Mouse (Mus musculus) liver, embryonic 14.5 days (tissue): Measurements from ENCODE around the gene Sema5a. TPM values are rescaled to one million over a fixed set of nuclear protein-coding genes. Genes with fewer than 3 reads are reported as not detected.

Source experiments
- ATAC-seq: fragments of 200-750 bp; cut with Nextera tagmentation; 2 replicates; pipeline ENCODE4 v1.8.0; 2017; ENCODE audit warnings: moderate number of reproducible peaks, mild to moderate bottlenecking, moderate library complexity; ENCODE audit not compliant: insufficient read depth
- DNase-seq, 3 experiments: peaks; one replicate each; pipeline ENCODE4 v3.0.0-alpha.2; 2012 to 2013; ENCODE audit warnings: low read depth in 3 of 3, low spot score in 3 of 3
- H3K27ac ChIP-seq: fragments of 300-500 bp; sonication (generic); 2 replicates; pipeline ENCODE4 v1.5.1; 2014; ENCODE audit warnings: moderate library complexity, mild to moderate bottlenecking, control low read depth, inconsistent platforms
- H3K27me3 ChIP-seq: fragments of 300-500 bp; sonication (generic); 2 replicates; pipeline ENCODE4 v1.6.1; 2014; ENCODE audit warnings: mild to moderate bottlenecking, low read length, moderate library complexity; ENCODE audit not compliant: control insufficient read depth, insufficient read depth
- H3K36me3 ChIP-seq: fragments of 300-500 bp; sonication (generic); replicated peaks from 2 replicates; pipeline ENCODE4 v1.6.1; 2014; ENCODE audit warnings: low read depth; ENCODE audit not compliant: control insufficient read depth, insufficient read depth
- H3K4me1 ChIP-seq, 2 experiments: fragments of 200-500 bp in 1 of 2; fragments of 300-500 bp in 1 of 2; sonication (generic) in 1 of 2; replicated peaks; 2 replicates each; pipeline ENCODE4 v1.6.1; 2012 to 2014; ENCODE audit warnings: antibody characterized with exemption in 1 of 2, inconsistent platforms in 1 of 2, low read length in 1 of 2; ENCODE audit not compliant: control insufficient read depth in 2 of 2, insufficient read depth in 2 of 2
- H3K4me2 ChIP-seq: fragments of 300-500 bp; sonication (generic); 2 replicates; pipeline ENCODE4 v1.6.1; 2014; ENCODE audit warnings: low read depth, mild to moderate bottlenecking, control low read depth, moderate library complexity
- H3K4me3 ChIP-seq, 2 experiments: fragments of 200-500 bp in 1 of 2; fragments of 300-500 bp in 1 of 2; sonication (generic) in 1 of 2; 2 replicates each; pipeline ENCODE4 v1.5.1; 2012 to 2014; ENCODE audit warnings: low read depth in 2 of 2, low read length in 2 of 2, mild to moderate bottlenecking in 2 of 2, control low read depth in 1 of 2, inconsistent platforms in 1 of 2, moderate library complexity in 1 of 2; ENCODE audit not compliant: insufficient read depth in 1 of 2
- H3K9ac ChIP-seq: fragments of 300-500 bp; sonication (generic); replicated peaks from 2 replicates; pipeline ENCODE4 v1.6.1; 2014; ENCODE audit warnings: mild to moderate bottlenecking, control low read depth, moderate library complexity
- H3K9me3 ChIP-seq: fragments of 300-500 bp; sonication (generic); 2 replicates; pipeline ENCODE4 v1.6.1; 2016; ENCODE audit warnings: low read length, mixed read lengths; ENCODE audit not compliant: control insufficient read depth
- CTCF ChIP-seq: IDR thresholded peaks from 2 replicates; pipeline ENCODE4 v1.5.1; 2016; ENCODE audit warnings: antibody characterized with exemption, low read depth, control low read depth
- EP300 ChIP-seq: IDR thresholded peaks from 2 replicates; pipeline ENCODE4 v1.6.1; 2016; ENCODE audit warnings: antibody characterized with exemption, low read depth
- WGBS: fragments of 180-500 bp; shearing (Covaris S2); extraction: QIAGEN DNeasy Blood & Tissue Kit; methylation state at CpG from one replicate; pipeline ENCODE4 v1.1.7; 2014; ENCODE audit not compliant: insufficient replicate concordance; 5-methylcytosine and 5-hydroxymethylcytosine counted together
- polyA plus RNA-seq, 2 experiments: library from polyadenylated mRNA; depleted of rRNA in 1 of 2; stranded (reverse) in 1 of 2; unstranded in 1 of 2; fragments of >200 nt; fragmentation: Nextera tagmentation in 1 of 2; extraction: Ambion mirVana in 1 of 2; gene quantifications; 2 replicates each; pipeline versions ENCODE4 v1.2.1 to v1.2.3; 2012 to 2014

Gene Sema5a
- polyA plus RNA-seq, 2 experiments = 0.29 to 0.35 TPM

DNA sequence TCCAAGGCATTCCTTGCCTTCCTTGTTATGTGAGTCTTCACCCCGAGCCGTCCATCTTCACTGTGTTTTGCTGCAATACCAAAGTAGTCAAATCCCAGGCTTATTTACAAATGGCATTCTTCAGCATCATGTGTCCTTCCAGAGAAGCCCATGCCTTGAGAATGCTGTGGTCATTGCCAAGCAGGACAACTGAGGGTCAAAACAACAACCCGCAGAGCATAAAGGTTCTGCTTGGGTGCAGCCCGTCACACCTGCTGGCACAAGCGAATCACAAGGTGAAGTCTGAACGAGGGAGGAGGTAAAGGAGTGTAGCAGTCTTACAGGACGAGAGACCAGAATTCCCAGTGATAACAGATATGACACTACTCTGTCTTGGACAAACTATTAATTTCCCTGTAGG lies 21.6 kb upstream of the Sema5a start:
- no peak overlapping the region for H3K4me2 ChIP-seq
- no peaks in the 10 kb centered on the region for H3K27me3 ChIP-seq
- no peak overlapping the region for H3K27ac ChIP-seq
- DNase-seq (no peak), ATAC-seq (no peak)
- no peak overlapping the region for H3K4me3 ChIP-seq
- H3K9me3 ChIP-seq = no peaks in the 10 kb centered on the region
- no peaks in the 10 kb centered on the region for H3K4me1 ChIP-seq
- no peak overlapping the region for H3K9ac ChIP-seq
- no peaks in the 10 kb centered on the region for H3K36me3 ChIP-seq
- TF ChIP-seq CTCF (no peak), EP300 (no peak)
- WGBS = 72% methylated on average over 7 of the region's 7 CpGs

DNA sequence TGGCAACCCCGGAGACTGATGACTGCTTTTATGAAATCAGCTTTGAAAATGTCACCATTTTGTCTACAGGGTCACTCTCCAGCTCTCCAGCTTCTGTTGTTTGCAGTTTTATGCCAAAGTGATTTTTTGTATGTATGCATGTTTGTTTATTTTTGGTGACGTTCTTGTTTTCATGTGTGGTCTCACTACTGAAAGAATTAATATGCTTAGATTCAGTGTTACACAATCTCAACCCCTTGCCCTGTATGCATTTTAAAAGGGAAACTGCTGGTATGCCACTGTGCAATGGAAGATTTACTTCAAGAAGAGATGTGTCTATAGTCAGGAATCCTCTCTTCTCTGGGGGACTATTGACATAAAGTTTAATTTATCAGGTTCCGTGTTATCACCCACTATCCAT lies 19.2 kb upstream of the Sema5a start:
- TF ChIP-seq EP300 (no peak), CTCF (no peak)
- Histone ChIP-seq H3K4me1 (no peaks in the 10 kb centered on the region), H3K36me3 (no peaks in the 10 kb centered on the region), H3K4me2 (no peak overlapping the region), H3K9me3 (no peaks in the 10 kb centered on the region), H3K9ac (no peak overlapping the region), H3K4me3 (no peak overlapping the region), H3K27me3 (no peaks in the 10 kb centered on the region), H3K27ac (no peak overlapping the region)
- ATAC-seq (no peak), DNase-seq (no peak)
- 66% methylated on average over 3 of the region's 3 CpGs for WGBS

DNA sequence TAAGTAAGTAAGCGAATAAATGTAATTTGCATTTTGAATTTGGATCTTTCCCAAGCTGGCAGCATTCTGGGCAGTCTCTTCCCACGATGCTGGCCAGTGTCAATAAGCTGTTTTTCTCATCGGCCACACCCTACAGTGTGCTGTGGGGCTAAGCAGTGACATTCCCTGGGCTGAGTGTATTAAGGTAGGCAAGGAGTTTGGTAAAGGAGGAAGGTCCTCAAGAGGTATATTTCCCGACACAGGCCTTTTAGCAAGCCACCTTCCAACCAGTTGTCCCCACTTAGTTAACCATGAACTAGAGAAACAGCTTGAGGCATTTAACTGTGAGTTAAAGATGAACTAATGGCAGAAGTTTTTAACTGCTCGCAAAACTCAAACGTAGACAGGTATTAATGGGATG lies 18.2 kb upstream of the Sema5a start:
- Histone ChIP-seq H3K9me3 (no peaks in the 10 kb centered on the region), H3K27ac (no peak overlapping the region), H3K36me3 (no peaks in the 10 kb centered on the region), H3K9ac (no peak overlapping the region), H3K27me3 (no peaks in the 10 kb centered on the region), H3K4me2 (no peak overlapping the region), H3K4me1 (no peaks in the 10 kb centered on the region), H3K4me3 (no peak overlapping the region)
- WGBS = 55% methylated on average over 6 of the region's 6 CpGs
- ATAC-seq = no peak
- DNase-seq = no peak
- TF ChIP-seq EP300 (no peak), CTCF (no peak)

DNA sequence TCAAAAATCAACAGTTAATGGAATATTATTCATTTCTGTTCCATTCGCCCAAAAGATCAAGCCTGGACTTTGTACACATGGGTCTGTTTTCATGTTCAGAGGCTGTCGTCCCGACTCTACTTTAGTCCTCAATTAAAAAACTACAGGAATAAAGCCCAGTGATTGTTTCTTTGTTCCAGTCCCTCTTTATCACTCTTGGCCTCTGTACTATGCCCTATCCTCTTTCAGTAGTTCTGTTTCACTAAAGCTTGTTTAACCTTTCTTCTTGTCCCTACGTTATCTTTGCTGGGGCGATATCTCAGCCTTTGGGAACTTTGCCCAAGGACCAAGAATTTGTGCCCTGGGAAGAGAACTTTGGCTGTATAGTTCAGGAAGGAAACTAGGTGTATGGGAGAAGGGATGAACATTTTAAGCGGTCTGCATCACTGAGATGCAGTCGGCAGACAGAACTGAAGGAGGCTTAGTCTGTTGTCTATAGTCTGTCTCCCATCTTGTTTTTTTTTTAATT lies 17.7 kb upstream of the Sema5a start:
- H3K9me3 ChIP-seq = no peaks in the 10 kb centered on the region
- no peaks in the 10 kb centered on the region for H3K27me3 ChIP-seq
- no peak overlapping the region for H3K4me2 ChIP-seq
- no peak overlapping the region for H3K4me3 ChIP-seq
- ATAC-seq (no peak), DNase-seq (no peak)
- no peaks in the 10 kb centered on the region for H3K36me3 ChIP-seq
- H3K9ac ChIP-seq = no peak overlapping the region
- no peaks in the 10 kb centered on the region for H3K4me1 ChIP-seq
- no peak overlapping the region for H3K27ac ChIP-seq
- TF ChIP-seq EP300 = no peak
- no peak for TF ChIP-seq CTCF
- 69% methylated on average over 7 of the region's 7 CpGs for WGBS

DNA sequence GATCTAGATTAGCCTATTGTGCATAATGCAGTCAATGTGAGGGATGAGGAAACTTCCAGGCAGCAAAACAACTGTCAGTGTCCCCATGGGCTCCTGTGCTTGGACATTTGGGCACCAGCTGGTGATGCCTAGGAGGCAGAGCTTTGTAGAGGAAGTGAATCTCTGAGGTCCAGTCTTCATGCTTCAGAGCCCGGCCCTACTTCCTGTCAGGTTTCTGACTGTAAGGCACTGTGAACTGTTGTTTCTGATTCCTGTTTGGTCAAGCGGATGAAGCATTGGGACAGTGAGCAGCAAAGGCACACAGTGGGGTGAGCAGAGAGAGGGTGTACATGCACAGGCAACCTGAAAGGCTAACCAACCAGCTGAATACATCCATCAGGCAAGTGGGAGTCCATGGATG lies 14.5 kb upstream of the Sema5a start:
- H3K9ac ChIP-seq = no peak overlapping the region
- 49% methylated on average over 2 of the region's 2 CpGs for WGBS
- H3K4me2 ChIP-seq = no peak overlapping the region
- H3K4me3 ChIP-seq = no peak overlapping the region
- no peak for ATAC-seq
- H3K27ac ChIP-seq = no peak overlapping the region
- TF ChIP-seq EP300 (no peak), CTCF (no peak)
- no peaks in the 10 kb centered on the region for H3K27me3 ChIP-seq
- no peak for DNase-seq
- no peaks in the 10 kb centered on the region for H3K9me3 ChIP-seq
- H3K36me3 ChIP-seq = no peaks in the 10 kb centered on the region
- H3K4me1 ChIP-seq = peaks cover 0 to 2% of the 10 kb centered on the region in 2 experiments; a peak in 1 of 4 replicates
